ENCODE assay signal across 15 mouse cellular contexts in the genomic region with DNA sequence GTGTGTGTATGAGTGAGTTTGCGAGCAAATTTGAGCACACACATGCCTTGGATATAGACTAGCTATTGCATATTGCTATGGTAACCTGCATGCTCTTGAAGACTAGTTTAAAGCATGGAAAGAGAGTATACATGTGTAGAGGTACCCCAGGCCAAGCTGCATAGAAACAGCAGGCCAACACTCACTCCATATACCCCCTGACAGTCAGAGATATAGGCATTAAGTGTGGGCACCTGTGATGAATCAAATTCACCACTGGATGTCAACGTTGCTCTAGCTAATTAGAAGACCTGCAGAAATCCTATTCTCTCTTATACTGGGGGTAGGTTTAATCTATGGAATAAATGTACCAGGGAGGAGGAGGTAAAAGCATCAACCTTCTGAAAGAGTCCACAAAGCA.
DNase-seq lines count a peak whose midpoint lies in the region; ATAC-seq and TF ChIP-seq lines count a peak whose summit lies in the region.
"Had no signal": no experiment of that assay in that cellular context is flagged by ENCODE, and none has a peak within 500 bp of the region (broad histone marks: within the 10 kb centered on the region; RNA-seq: fewer than 3 reads in every experiment).

No protein-coding gene starts in this region.

- H3K4me3 ChIP-seq in embryonic facial prominence, embryonic 14.5 days (ENCODE audit: low read depth, low read length), result no peak overlapping the region
- no peak overlapping the region for H3K4me3 ChIP-seq in embryonic facial prominence, embryonic 10.5 days
- H3K4me3 ChIP-seq in intestine, postnatal 0 days (ENCODE audit: low read depth, low read length), result no peak overlapping the region
- no peak overlapping the region for H3K4me3 ChIP-seq in intestine, embryonic 16.5 days (ENCODE audit: low read length)
- H3K4me3 ChIP-seq: heart, embryonic 12.5 days; limb, embryonic 13.5 days; stomach, embryonic 15.5 days had no signal

- ATAC-seq in embryonic facial prominence, embryonic 14.5 days (ENCODE audit: low read depth), result no peak
- ATAC-seq in intestine, postnatal 0 days, result no peak
- no peak for ATAC-seq in intestine, embryonic 16.5 days
- ATAC-seq in monocyte, adult 5-6 weeks (replicated peaks; ENCODE audit: insufficient number of reproducible peaks, low FRiP score, low TSS enrichment, poor library complexity, severe bottlenecking), result no peak
- ATAC-seq: liver, postnatal 0 days had no signal

- peak; percentile 12 for DNase-seq in embryonic facial prominence, embryonic 14.5 days (ENCODE audit: low spot score)
- no peak for DNase-seq in embryonic facial prominence, embryonic 10.5 days (ENCODE audit: low spot score)
- DNase-seq in retina, postnatal 1 day, result peak; percentile 19
- DNase-seq in retina, embryonic 14.5 days (ENCODE audit: low spot score), result no peak
- DNase-seq in layer of hippocampus, adult 9-10 months (ENCODE audit: low spot score), result no peak
- DNase-seq: adrenal gland, postnatal 36 days; kidney, postnatal 10 days; liver, postnatal 0 days; thymus, postnatal 25 days had no signal

- H3K9ac ChIP-seq in embryonic facial prominence, embryonic 14.5 days (ENCODE audit: low read depth, low read length), result no peak overlapping the region
- no peak overlapping the region for H3K9ac ChIP-seq in intestine, postnatal 0 days (ENCODE audit: low read depth, low read length)
- H3K9ac ChIP-seq in intestine, embryonic 16.5 days (ENCODE audit: low read depth, low read length), result no peak overlapping the region
- H3K9ac ChIP-seq: heart, embryonic 12.5 days; limb, embryonic 13.5 days; liver, postnatal 0 days; stomach, embryonic 15.5 days had no signal

- H3K4me1 ChIP-seq in embryonic facial prominence, embryonic 14.5 days (ENCODE audit: control insufficient read depth, insufficient read depth, low read length), result no peaks in the 10 kb centered on the region
- no peaks in the 10 kb centered on the region for H3K4me1 ChIP-seq in embryonic facial prominence, embryonic 10.5 days
- no peaks in the 10 kb centered on the region for H3K4me1 ChIP-seq in intestine, postnatal 0 days (replicated peaks; ENCODE audit: control insufficient read depth, insufficient read depth, low read length)
- peaks cover 3% of the 10 kb centered on the region; the same call in 1 of the 2 replicates for H3K4me1 ChIP-seq in intestine, embryonic 16.5 days (ENCODE audit: control insufficient read depth, insufficient read depth, low read length)
- H3K4me1 ChIP-seq: heart, embryonic 12.5 days; limb, embryonic 13.5 days; stomach, embryonic 15.5 days had no signal

- WGBS in embryonic facial prominence, embryonic 14.5 days, result 69% methylated on average over 2 of the region's 2 CpGs
- WGBS in embryonic facial prominence, embryonic 10.5 days, result 71% methylated on average over 2 of the region's 2 CpGs
- 75% methylated on average over 2 of the region's 2 CpGs for WGBS in intestine, postnatal 0 days
- WGBS in intestine, embryonic 16.5 days, result 71% methylated on average over 2 of the region's 2 CpGs

- peak; percentile 31 for TF ChIP-seq CTCF in intestine, postnatal 0 days (IDR thresholded peaks at IDR 0.05; ENCODE audit: low read depth)

- no peak overlapping the region for H3K4me2 ChIP-seq in embryonic facial prominence, embryonic 14.5 days (ENCODE audit: low read depth, low read length)
- H3K4me2 ChIP-seq in intestine, postnatal 0 days (replicated peaks; ENCODE audit: low read depth), result no peak overlapping the region
- H3K4me2 ChIP-seq in intestine, embryonic 16.5 days (ENCODE audit: low read depth, low read length), result no peak overlapping the region
- H3K4me2 ChIP-seq: heart, embryonic 12.5 days; limb, embryonic 13.5 days; stomach, embryonic 15.5 days had no signal

- no peaks in the 10 kb centered on the region for H3K27me3 ChIP-seq in embryonic facial prominence, embryonic 14.5 days (replicated peaks; ENCODE audit: control insufficient read depth, insufficient read depth, low read length)
- H3K27me3 ChIP-seq in embryonic facial prominence, embryonic 10.5 days (replicated peaks; ENCODE audit: low read depth, poor library complexity, severe bottlenecking), result no peaks in the 10 kb centered on the region
- no peaks in the 10 kb centered on the region for H3K27me3 ChIP-seq in intestine, postnatal 0 days (replicated peaks; ENCODE audit: control insufficient read depth, insufficient read depth, low read length)
- H3K27me3 ChIP-seq in intestine, embryonic 16.5 days (replicated peaks; ENCODE audit: control insufficient read depth, insufficient read depth, low read length), result no peaks in the 10 kb centered on the region
- H3K27me3 ChIP-seq: heart, embryonic 12.5 days; limb, embryonic 13.5 days; stomach, embryonic 15.5 days had no signal

- H3K36me3 ChIP-seq in embryonic facial prominence, embryonic 14.5 days (ENCODE audit: control insufficient read depth, insufficient read depth, low read length), result no peaks in the 10 kb centered on the region
- H3K36me3 ChIP-seq in embryonic facial prominence, embryonic 10.5 days (replicated peaks), result no peaks in the 10 kb centered on the region
- H3K36me3 ChIP-seq in intestine, postnatal 0 days (ENCODE audit: control insufficient read depth, insufficient read depth), result no peaks in the 10 kb centered on the region
- H3K36me3 ChIP-seq in intestine, embryonic 16.5 days (ENCODE audit: control insufficient read depth, insufficient read depth, low read length), result no peaks in the 10 kb centered on the region
- H3K36me3 ChIP-seq: heart, embryonic 12.5 days; limb, embryonic 13.5 days; stomach, embryonic 15.5 days had no signal

- H3K9me3 ChIP-seq in embryonic facial prominence, embryonic 14.5 days (ENCODE audit: control insufficient read depth, low read length), result no peaks in the 10 kb centered on the region
- H3K9me3 ChIP-seq in embryonic facial prominence, embryonic 10.5 days, result no peaks in the 10 kb centered on the region
- H3K9me3 ChIP-seq in intestine, postnatal 0 days (ENCODE audit: control insufficient read depth), result no peaks in the 10 kb centered on the region
- H3K9me3 ChIP-seq in intestine, embryonic 16.5 days (ENCODE audit: control insufficient read depth, low read length), result no peaks in the 10 kb centered on the region
- H3K9me3 ChIP-seq: heart, embryonic 12.5 days; limb, embryonic 13.5 days; stomach, embryonic 15.5 days had no signal

- no peak overlapping the region for H3K27ac ChIP-seq in embryonic facial prominence, embryonic 14.5 days (replicated peaks; ENCODE audit: low read depth, low read length)
- H3K27ac ChIP-seq in embryonic facial prominence, embryonic 10.5 days (replicated peaks), result no peak overlapping the region
- no peak overlapping the region for H3K27ac ChIP-seq in intestine, postnatal 0 days (ENCODE audit: low read depth, low read length)
- no peak overlapping the region for H3K27ac ChIP-seq in intestine, embryonic 16.5 days (ENCODE audit: low read length)
- H3K27ac ChIP-seq: limb, embryonic 13.5 days; stomach, embryonic 15.5 days had no signal

Comparison
In these comparisons a context has a peak if more than half of its experiments do, and no peak if none do; other contexts are left out.
1. DNase-seq: peak in embryonic facial prominence, embryonic 14.5 days (single experiment) and retina, postnatal 1 day (single experiment); none in embryonic facial prominence, embryonic 10.5 days (single experiment), retina, embryonic 14.5 days (single experiment) and layer of hippocampus, adult 9-10 months (single experiment).